Mouse (Mus musculus) embryonic fibroblast, embryonic 13.5 days (primary cell): ENCODE results near the gene Cyb5d2.

ENCODE experiments used
- CTCF ChIP-seq: IDR thresholded peaks from 2 replicates; pipeline ENCODE4 v1.5.1; 2011; ENCODE audit warnings: mild to moderate bottlenecking, control low read depth, low read length, moderate library complexity, borderline replicate concordance; ENCODE audit not compliant: insufficient read depth
- POLR2A ChIP-seq: IDR thresholded peaks from 2 replicates; pipeline ENCODE4 v1.6.1; 2011; ENCODE audit warnings: low read depth, mild to moderate bottlenecking, control low read depth, low read length, moderate library complexity

DNA sequence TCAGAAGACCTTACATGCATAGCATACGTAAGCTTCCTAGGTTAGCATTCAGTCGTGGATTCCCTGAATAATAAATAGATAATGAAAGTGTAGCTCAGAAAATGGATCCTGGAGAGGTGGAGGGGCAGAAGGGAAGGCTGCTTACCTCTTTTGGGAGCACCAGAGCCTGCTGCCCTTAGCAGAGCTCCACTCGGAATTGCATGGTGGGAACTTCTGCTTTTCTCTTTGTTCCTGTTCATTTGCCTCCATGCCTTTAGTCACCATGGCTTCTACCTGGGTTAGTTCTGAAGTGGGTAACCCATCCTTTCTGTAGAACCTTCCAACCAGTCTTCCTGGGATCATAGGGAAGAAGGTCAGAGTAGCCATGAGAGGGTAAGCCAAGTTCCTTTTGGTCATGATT, 13.4 kb downstream of the Cyb5d2 start:
- TF ChIP-seq CTCF (no peak), POLR2A (no peak)
